Mouse (Mus musculus): ENCODE data around the gene Olfr1137.

The Olfr1137 gene

GRCm38 (mm10) chr2:87713079-87713478 is at the start of gene Olfr1137:
Olfr1137 (minus strand) TSS chr2:87713179.
- no peak for DNase-seq (ENCODE audit: low spot score in 2 of 2)

DNA sequence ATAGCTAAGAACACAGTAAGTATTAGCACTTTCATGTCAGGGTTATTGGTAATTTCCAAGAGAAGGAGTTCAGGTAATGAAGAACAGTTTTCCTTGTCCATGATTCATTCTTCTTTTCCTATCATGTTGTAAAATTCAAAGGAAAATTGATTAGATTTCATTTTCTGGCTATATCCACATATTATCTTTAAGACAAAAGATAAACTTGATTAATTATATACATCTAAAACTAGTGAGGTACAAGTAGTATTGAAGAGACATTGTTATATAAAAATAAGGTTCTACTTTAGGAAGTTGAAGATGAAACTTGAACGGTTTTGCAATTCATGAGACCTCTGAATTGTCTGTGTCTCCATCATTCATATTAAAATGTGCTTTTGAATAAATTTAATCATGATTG is 40.9 kb upstream of the Olfr1137 start, which contains the start of gene Olfr1141:
Gene Olfr1141, minus strand, starts transcription at position 101 of the 400 bp plus-strand sequence.
- DNase-seq (ENCODE audit: low spot score in 2 of 2): no peak

- DNase-seq (ENCODE audit: low spot score in 2 of 2): no peak
Observed at GRCm38 (mm10) chr2:87743452-87743851, 30.5 kb upstream of the Olfr1137 start, which contains the start of gene Olfr1140. Olfr1140 (plus strand) TSS chr2:87743752.

GRCm38 (mm10) chr2:87739878-87740277 is 26.9 kb upstream of the Olfr1137 start, which contains the start of gene Olfr1138:
Olfr1138 (minus strand) TSS chr2:87739978.
- no peak for DNase-seq (ENCODE audit: low spot score in 2 of 2)

DNA sequence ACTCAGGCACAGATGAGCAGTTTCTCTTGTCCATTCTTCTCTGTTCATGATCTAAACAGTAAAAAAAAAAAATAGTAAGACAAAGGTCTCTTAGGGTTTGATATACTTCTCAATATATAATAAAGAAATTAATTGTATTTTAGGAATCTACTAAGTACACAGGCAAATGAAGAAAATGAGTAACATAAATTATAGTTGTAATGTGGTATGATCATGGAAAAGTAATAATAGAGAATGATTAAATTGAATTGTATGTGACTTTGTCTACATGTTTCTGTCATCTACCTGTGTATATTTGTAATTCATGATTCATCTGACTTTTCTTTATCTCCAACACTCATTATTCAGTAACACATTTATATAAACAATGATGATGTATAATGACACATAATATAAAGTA is 19.1 kb downstream of the Olfr1137 start, which contains the start of gene Olfr1136:
Gene Olfr1136, minus strand, starts transcription at position 101 of the 400 bp plus-strand sequence.
- no peak for DNase-seq (ENCODE audit: low spot score in 2 of 2)

DNA sequence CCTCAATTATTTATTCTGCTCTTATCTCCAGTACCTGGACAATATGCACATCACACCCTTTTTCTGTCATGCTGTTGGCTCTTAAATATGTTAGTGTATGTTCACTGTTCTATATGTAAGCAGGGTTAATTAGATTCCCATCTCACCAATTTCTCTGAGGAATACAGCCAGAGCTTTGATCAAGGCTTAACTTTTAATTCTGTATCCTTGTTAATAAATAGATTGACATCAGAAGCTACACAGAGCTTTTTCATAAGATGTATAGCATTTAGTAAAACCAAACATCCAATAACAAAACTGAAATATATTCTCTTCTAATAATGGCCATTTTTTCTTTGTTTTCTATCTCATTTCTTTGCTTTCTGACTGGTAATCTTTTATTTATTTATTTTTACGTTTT is 39.4 kb downstream of the Olfr1137 start, which contains the start of gene Olfr1135:
Gene Olfr1135, minus strand, starts transcription at position 101 of the 400 bp plus-strand sequence.
- DNase-seq (ENCODE audit: low spot score in 2 of 2): no peak

Data from thymus, postnatal 10 days (tissue).